Mouse (Mus musculus) adipocyte (in vitro differentiated cells): ENCODE results near the gene Pank3.
"Not testable (repeated sequence)": the region's sequence is repeated elsewhere in the genome, so short reads cannot be mapped to it uniquely, and the experiment has no call there.

Experiments
- DNase-seq: peaks from one replicate; pipeline ENCODE4 v3.0.0-alpha.2; 2016; ENCODE audit warnings: low spot score

The Pank3 gene

DNA sequence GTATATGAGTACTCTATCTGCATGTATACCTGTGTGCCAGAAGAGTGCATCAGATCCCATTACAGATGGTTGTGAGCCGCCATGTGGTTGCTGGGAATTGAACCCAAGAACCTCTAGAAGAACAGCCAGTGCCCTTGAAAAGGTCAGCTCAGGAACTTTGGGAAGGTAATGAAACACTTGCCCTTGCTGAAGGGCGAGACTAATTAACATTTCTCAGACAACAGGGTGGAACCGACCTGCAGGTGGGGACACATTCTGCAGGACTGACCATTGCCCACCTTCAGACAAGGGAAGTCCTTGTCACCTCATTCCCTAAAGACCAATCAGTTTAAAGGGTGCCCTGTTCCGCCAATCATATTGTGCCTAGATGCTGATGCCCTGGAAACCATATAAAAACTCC, 71.5 kb downstream of the Pank3 start:
- DNase-seq: not testable (repeated sequence)
